Comparison of ENCODE assay signal across 12 mouse cellular contexts in genomic region chr16:35663831-35664414, GRCm38 (mm10).
"Had no signal": no experiment of that assay in that cellular context is flagged by ENCODE, and none has a peak within 500 bp of the region (broad histone marks: within the 10 kb centered on the region; RNA-seq: fewer than 3 reads in every experiment).

No protein-coding gene starts in this region.

- H3K9me3 ChIP-seq: limb, embryonic 10.5 days; liver, embryonic 15.5 days; midbrain, embryonic 12.5 days had no signal

- H3K4me3 ChIP-seq: left cerebral cortex, adult 2 months; limb, embryonic 10.5 days; liver, embryonic 15.5 days; midbrain, embryonic 12.5 days; myocyte had no signal

- H3K9ac ChIP-seq: liver, embryonic 15.5 days; midbrain, embryonic 12.5 days had no signal

- H3K4me1 ChIP-seq: liver, embryonic 15.5 days; midbrain, embryonic 12.5 days had no signal

- H3K27ac ChIP-seq: left cerebral cortex, adult 2 months; limb, embryonic 10.5 days; liver, embryonic 15.5 days; midbrain, embryonic 12.5 days; stomach, postnatal 0 days had no signal

- DNase-seq: kidney, postnatal 25 days; lung, adult 2 months; lung, postnatal 4 days; thymus, postnatal 4 days had no signal

- ATAC-seq: lung, postnatal 0 days had no signal

- H3K4me2 ChIP-seq: liver, embryonic 11.5 days; liver, embryonic 15.5 days; midbrain, embryonic 12.5 days had no signal

- H3K36me3 ChIP-seq: limb, embryonic 10.5 days; liver, embryonic 15.5 days had no signal
